Mouse (Mus musculus) CD4-positive, CD25-positive, alpha-beta regulatory T cell, adult 4 months (primary cell): Measurements from ENCODE around the gene Gnpnat1. TPM values are rescaled to one million over a fixed set of nuclear protein-coding genes. Genes with fewer than 3 reads are reported as not detected.
"Not testable (repeated sequence)": the region's sequence is repeated elsewhere in the genome, so short reads cannot be mapped to it uniquely, and the experiment has no call there.

Experiments used
- ATAC-seq: one replicate; pipeline ENCODE4 v1.8.0; 2017
- polyA plus RNA-seq, 2 experiments: library from polyadenylated mRNA; unstranded; fragments of 100-300 nt; shearing (Covaris generic); gene quantifications; one replicate each; pipeline ENCODE4 v1.2.1; 2017

The Gnpnat1 gene
- polyA plus RNA-seq, result 10 to 100 TPM; 68.3 to 79.2 TPM

- not testable (repeated sequence) for ATAC-seq
Observed at GRCm38 (mm10) chr14:45404813-45405212, at the start of gene Gnpnat1. Gene Gnpnat1, minus strand, starts transcription at chr14:45404913.

GRCm38 (mm10) chr14:45453538-45454233 is 49.0 kb upstream of the Gnpnat1 start:
- no peak for ATAC-seq

- no peak for ATAC-seq
Observed at GRCm38 (mm10) chr14:45452861-45453512, 48.3 kb upstream of the Gnpnat1 start.

GRCm38 (mm10) chr14:45452148-45452547 is 47.4 kb upstream of the Gnpnat1 start:
- ATAC-seq, result no peak

GRCm38 (mm10) chr14:45451090-45451489 is 46.4 kb upstream of the Gnpnat1 start:
- ATAC-seq, result no peak

- no peak for ATAC-seq
Observed at GRCm38 (mm10) chr14:45446777-45447176, 42.1 kb upstream of the Gnpnat1 start.

GRCm38 (mm10) chr14:45445445-45445844 is 40.7 kb upstream of the Gnpnat1 start:
- ATAC-seq, result no peak

- ATAC-seq, result no peak
Observed at GRCm38 (mm10) chr14:45444870-45445269, 40.2 kb upstream of the Gnpnat1 start.

GRCm38 (mm10) chr14:45442781-45443560 is 38.3 kb upstream of the Gnpnat1 start:
- no peak for ATAC-seq

GRCm38 (mm10) chr14:45441291-45441690 is 36.6 kb upstream of the Gnpnat1 start:
- ATAC-seq, result no peak

GRCm38 (mm10) chr14:45439387-45439786 is 34.7 kb upstream of the Gnpnat1 start:
- ATAC-seq, result no peak

GRCm38 (mm10) chr14:45438931-45439275 is 34.2 kb upstream of the Gnpnat1 start:
- no peak for ATAC-seq

GRCm38 (mm10) chr14:45438250-45438930 is 33.7 kb upstream of the Gnpnat1 start:
- ATAC-seq, result no peak

GRCm38 (mm10) chr14:45434220-45434619 is 29.5 kb upstream of the Gnpnat1 start:
- ATAC-seq, result no peak

- ATAC-seq, result no peak
Observed at GRCm38 (mm10) chr14:45432003-45432402, 27.3 kb upstream of the Gnpnat1 start.

GRCm38 (mm10) chr14:45430066-45430842 is 25.5 kb upstream of the Gnpnat1 start:
- no peak for ATAC-seq

GRCm38 (mm10) chr14:45423220-45423619 is 18.5 kb upstream of the Gnpnat1 start:
- ATAC-seq, result no peak

GRCm38 (mm10) chr14:45422371-45422770 is 17.7 kb upstream of the Gnpnat1 start:
- ATAC-seq, result no peak

GRCm38 (mm10) chr14:45419323-45419722 is 14.6 kb upstream of the Gnpnat1 start:
- ATAC-seq, result no peak

- ATAC-seq, result no peak
Observed at GRCm38 (mm10) chr14:45418553-45418952, 13.8 kb upstream of the Gnpnat1 start.

GRCm38 (mm10) chr14:45416265-45416664 is 11.6 kb upstream of the Gnpnat1 start:
- no peak for ATAC-seq

- no peak for ATAC-seq
Observed at GRCm38 (mm10) chr14:45403651-45404050, 1.1 kb downstream of the Gnpnat1 start.
